Mouse (Mus musculus) myocyte (in vitro differentiated cells): ENCODE results near the gene AA986860. TPM values are rescaled to one million over a fixed set of nuclear protein-coding genes. Genes with fewer than 3 reads are reported as not detected.

Experiments
- H3K27me3 ChIP-seq: one replicate; pipeline ENCODE4 v1.6.1; 2011; ENCODE audit not compliant: control insufficient read depth, insufficient read depth, insufficient read length
- H3K36me3 ChIP-seq: one replicate; pipeline ENCODE4 v1.6.1; 2011; ENCODE audit not compliant: control insufficient read depth, insufficient read depth
- H3K4me2 ChIP-seq: one replicate; pipeline ENCODE4 v1.6.1; 2011; ENCODE audit warnings: low read depth, control low read depth
- H3K4me3 ChIP-seq: one replicate; pipeline ENCODE4 v1.5.1; 2011; ENCODE audit warnings: mild to moderate bottlenecking, control low read depth, moderate library complexity
- H3K79me2 ChIP-seq: one replicate; pipeline ENCODE4 v1.6.1; 2011; ENCODE audit not compliant: control insufficient read depth, insufficient read depth
- H3ac ChIP-seq: one replicate; pipeline ENCODE4 v1.6.1; 2011; ENCODE audit not compliant: control insufficient read depth, insufficient read length
- CEBPB ChIP-seq: IDR thresholded peaks from 2 replicates; pipeline ENCODE4 v1.6.1; 2011; ENCODE audit warnings: mild to moderate bottlenecking, moderate library complexity; ENCODE audit not compliant: poor library complexity, insufficient read depth, severe bottlenecking
- E2F4 ChIP-seq: IDR thresholded peaks from one replicate; pipeline ENCODE4 v1.6.1; 2011; ENCODE audit warnings: mild to moderate bottlenecking, control low read depth, moderate library complexity; ENCODE audit not compliant: insufficient read depth
- MAX ChIP-seq: IDR thresholded peaks from one replicate; pipeline ENCODE4 v1.6.1; 2011; ENCODE audit warnings: low read depth, mild to moderate bottlenecking, control low read depth
- MYOD1 ChIP-seq, 3 experiments: IDR thresholded peaks; one replicate each; pipeline ENCODE4 v1.6.1; 2011; ENCODE audit warnings: control low read depth in 2 of 3, low read depth in 2 of 3, mild to moderate bottlenecking in 2 of 3, moderate library complexity in 1 of 3; ENCODE audit not compliant: insufficient read length in 2 of 3, control insufficient read depth in 1 of 3
- MYOG ChIP-seq, 3 experiments: IDR thresholded peaks; one replicate each; pipeline ENCODE4 v1.6.1; 2011; ENCODE audit warnings: control low read depth in 2 of 3, low read depth in 2 of 3, mild to moderate bottlenecking in 2 of 3; ENCODE audit not compliant: insufficient read length in 2 of 3, control insufficient read depth in 1 of 3, insufficient read depth in 1 of 3
- POLR2A ChIP-seq: IDR thresholded peaks from one replicate; pipeline ENCODE4 v1.6.1; 2011; ENCODE audit warnings: low read depth, mild to moderate bottlenecking, control low read depth, moderate library complexity; ENCODE audit not compliant: insufficient read length
- POLR2AphosphoS2 ChIP-seq: IDR thresholded peaks from one replicate; pipeline ENCODE4 v1.6.1; 2011; ENCODE audit warnings: low read depth, control low read depth; ENCODE audit not compliant: insufficient read length
- REST ChIP-seq: IDR thresholded peaks from one replicate; pipeline ENCODE4 v1.6.1; 2011; ENCODE audit warnings: mild to moderate bottlenecking, control low read depth, moderate library complexity; ENCODE audit not compliant: insufficient read depth, insufficient read length
- SRF ChIP-seq: IDR thresholded peaks from one replicate; pipeline ENCODE4 v1.6.1; 2011; ENCODE audit warnings: low read depth; ENCODE audit not compliant: control insufficient read depth, insufficient read length
- TCF12 ChIP-seq: IDR thresholded peaks from one replicate; pipeline ENCODE4 v1.6.1; 2011; ENCODE audit warnings: mild to moderate bottlenecking, control low read depth; ENCODE audit not compliant: poor library complexity, insufficient read depth, severe bottlenecking
- TCF3 ChIP-seq: IDR thresholded peaks from one replicate; pipeline ENCODE4 v1.6.1; 2011; ENCODE audit warnings: low read depth, control low read depth; ENCODE audit not compliant: insufficient read length
- USF1 ChIP-seq: IDR thresholded peaks from one replicate; pipeline ENCODE4 v1.6.1; 2011; ENCODE audit warnings: low read depth, mild to moderate bottlenecking, control low read depth, moderate library complexity
- polyA plus RNA-seq: library from polyadenylated mRNA; unstranded; fragments of >200 nt; fragmentation: generic; extraction: Trizol; gene quantifications from one replicate; pipeline ENCODE4 v1.2.1, GENCODE M21; 2012; ENCODE audit warnings: missing spikeins

Gene AA986860
- polyA plus RNA-seq, 1 experiment: 1.2 TPM

- Histone ChIP-seq H3K27me3 (no peaks in the 10 kb centered on the region), H3K4me2 (no peak overlapping the region), H3K4me3 (no peak overlapping the region), H3ac (no peak overlapping the region), H3K79me2 (no peaks in the 10 kb centered on the region), H3K36me3 (peaks cover 13% of the 10 kb centered on the region)
- TF ChIP-seq SRF (no peak), USF1 (no peak), TCF12 (no peak), E2F4 (no peak), MAX (no peak), TCF3 (no peak), POLR2AphosphoS2 (no peak), MYOG (IDR thresholded peaks at IDR 0.05; ENCODE audit: control insufficient read depth in 1 of 3, insufficient read depth in 1 of 3, insufficient read length in 2 of 3, low read depth in 2 of 3) (no peak), CEBPB (no peak), MYOD1 (IDR thresholded peaks at IDR 0.05; ENCODE audit: control insufficient read depth in 1 of 3, insufficient read length in 2 of 3, low read depth in 2 of 3) (no peak), REST (no peak), POLR2A (no peak)
These were observed 28.2 kb upstream of the AA986860 start for GRCm38 (mm10) chr1:130703613-130704012.

GRCm38 (mm10) chr1:130710283-130711080, 21.3 kb upstream of the AA986860 start:
- Histone ChIP-seq H3K4me3 (no peak overlapping the region), H3K4me2 (no peak overlapping the region)

GRCm38 (mm10) chr1:130714046-130714445, 17.7 kb upstream of the AA986860 start:
- H3K4me3 ChIP-seq: no peak overlapping the region
- H3K4me2 ChIP-seq: no peak overlapping the region
- no peak for TF ChIP-seq MYOD1 (IDR thresholded peaks at IDR 0.05; ENCODE audit: control insufficient read depth in 1 of 3, insufficient read length in 2 of 3, low read depth in 2 of 3)
- TF ChIP-seq MAX: no peak
- no peak for TF ChIP-seq POLR2A
- TF ChIP-seq POLR2AphosphoS2: no peak
- no peak for TF ChIP-seq E2F4
- no peak for TF ChIP-seq CEBPB
- no peak for TF ChIP-seq REST
- TF ChIP-seq TCF12: no peak
- no peak for TF ChIP-seq TCF3
- no peak for TF ChIP-seq MYOG (IDR thresholded peaks at IDR 0.05; ENCODE audit: control insufficient read depth in 1 of 3, insufficient read depth in 1 of 3, insufficient read length in 2 of 3, low read depth in 2 of 3)
- TF ChIP-seq SRF: no peak
- no peak for TF ChIP-seq USF1
- H3K27me3 ChIP-seq: no peaks in the 10 kb centered on the region
- no peak overlapping the region for H3ac ChIP-seq
- peaks cover 4% of the 10 kb centered on the region for H3K36me3 ChIP-seq
- peaks cover 22% of the 10 kb centered on the region for H3K79me2 ChIP-seq

More at GRCm38 (mm10) chr1:130710283-130711080, 21.3 kb upstream of the AA986860 start:
- Histone ChIP-seq H3K36me3 (peaks cover 6% of the 10 kb centered on the region), H3ac (no peak overlapping the region), H3K27me3 (no peaks in the 10 kb centered on the region), H3K79me2 (no peaks in the 10 kb centered on the region)
- TF ChIP-seq POLR2A: no peak
- no peak for TF ChIP-seq POLR2AphosphoS2
- TF ChIP-seq MYOG (IDR thresholded peaks at IDR 0.05; ENCODE audit: control insufficient read depth in 1 of 3, insufficient read depth in 1 of 3, insufficient read length in 2 of 3, low read depth in 2 of 3): no peak

DNA sequence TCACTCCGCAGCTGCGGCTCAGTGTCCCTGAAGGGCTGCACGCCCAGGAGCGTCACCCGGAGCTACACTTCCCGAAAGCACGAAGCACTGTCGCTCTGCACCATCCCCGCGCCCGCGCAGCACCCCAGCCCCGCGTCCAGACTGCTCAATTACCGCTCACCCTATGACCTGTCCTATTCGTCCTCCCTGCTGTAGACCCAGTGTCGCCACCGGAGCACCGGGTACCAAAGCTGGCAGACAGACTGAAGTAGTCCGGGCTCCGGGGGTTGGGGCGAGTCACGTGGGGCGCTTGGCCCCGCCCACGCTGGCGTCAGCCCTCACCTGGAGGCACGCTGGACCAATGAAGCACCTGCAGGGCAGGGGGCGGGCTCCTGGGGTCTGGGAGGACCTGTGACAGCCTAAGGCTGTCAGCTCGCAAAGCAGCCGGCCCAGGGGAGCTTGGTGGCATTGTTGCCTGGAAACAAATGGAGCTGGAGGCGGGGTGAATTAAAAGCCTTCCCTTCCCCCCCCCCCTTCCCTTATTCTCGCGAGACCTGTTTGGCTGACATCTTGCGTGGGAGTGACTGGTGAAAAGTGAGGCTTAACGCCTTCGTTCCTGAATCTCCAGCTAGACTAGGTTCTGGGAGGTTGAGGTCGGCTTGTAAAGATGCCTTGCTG, 16.1 kb upstream of the AA986860 start, which contains the start of gene Gm29427:
Gene Gm29427 (minus strand): TSS at position 239 of the 657 bp plus-strand sequence.
- H3K79me2 ChIP-seq: peaks cover 37% of the 10 kb centered on the region
- peak within 1 kb of the TSS; percentile 81 for H3ac ChIP-seq
- H3K4me3 ChIP-seq: peak within 1 kb of the TSS; percentile 99
- H3K27me3 ChIP-seq: no peaks in the 10 kb centered on the region
- TF ChIP-seq POLR2A (peak; percentile 65), USF1 (peak; percentile 94), TCF3 (no peak), MYOD1 (IDR thresholded peaks at IDR 0.05; ENCODE audit: control insufficient read depth in 1 of 3, insufficient read length in 2 of 3, low read depth in 2 of 3) (no peak), MAX (no peak), MYOG (IDR thresholded peaks at IDR 0.05; ENCODE audit: control insufficient read depth in 1 of 3, insufficient read depth in 1 of 3, insufficient read length in 2 of 3, low read depth in 2 of 3) (no peak), TCF12 (no peak), CEBPB (no peak), POLR2AphosphoS2 (peak; percentile 82)
- H3K4me2 ChIP-seq: peak within 1 kb of the TSS; percentile 94
- peaks cover 7% of the 10 kb centered on the region for H3K36me3 ChIP-seq
